Mouse (Mus musculus): ENCODE results near the gene Dyrk2.

The Dyrk2 gene

DNA sequence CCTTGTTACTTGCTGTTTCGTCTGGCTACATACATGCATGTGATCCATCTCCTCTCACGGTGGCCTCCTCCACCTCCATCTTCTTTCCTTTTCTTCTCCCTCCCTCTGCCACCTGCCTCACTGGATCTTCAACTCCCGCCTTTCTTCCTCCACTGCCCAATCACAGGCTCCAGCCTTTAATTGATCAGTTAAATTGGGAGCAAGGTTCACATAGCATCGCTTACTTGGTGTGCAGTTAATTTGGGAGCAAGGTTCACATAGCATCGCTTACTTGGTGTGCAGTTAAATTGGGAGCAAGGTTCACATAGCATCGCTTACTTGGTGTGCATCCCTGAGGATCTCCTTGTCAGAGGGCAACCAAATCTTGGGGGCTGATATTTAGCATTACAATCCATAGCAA is 52.9 kb downstream of the Dyrk2 start:
- TF ChIP-seq GATA4 (IDR thresholded peaks at IDR 0.05; ENCODE audit: insufficient replicate concordance, low read length) = no peak

DNA sequence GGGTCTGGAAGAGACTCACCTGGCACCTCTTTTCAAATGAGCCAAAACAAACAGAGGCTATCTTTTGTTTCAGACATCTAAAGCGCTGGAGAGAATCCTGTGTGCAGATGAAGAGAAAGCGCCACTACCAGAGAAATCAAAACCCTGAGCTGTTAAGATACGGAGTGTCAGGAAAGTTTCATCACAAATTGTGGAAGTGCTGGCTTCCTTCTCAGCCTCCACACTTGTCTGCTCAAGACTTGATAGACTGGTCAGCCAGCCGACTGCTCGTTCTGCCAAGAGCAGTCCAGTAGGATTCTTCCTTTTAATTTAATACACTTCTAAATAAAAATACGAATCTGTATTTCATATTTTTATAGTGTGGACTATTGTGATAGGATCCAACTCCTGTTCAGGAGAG is 58.1 kb downstream of the Dyrk2 start:
- TF ChIP-seq GATA4 (IDR thresholded peaks at IDR 0.05; ENCODE audit: insufficient replicate concordance, low read length) = no peak

DNA sequence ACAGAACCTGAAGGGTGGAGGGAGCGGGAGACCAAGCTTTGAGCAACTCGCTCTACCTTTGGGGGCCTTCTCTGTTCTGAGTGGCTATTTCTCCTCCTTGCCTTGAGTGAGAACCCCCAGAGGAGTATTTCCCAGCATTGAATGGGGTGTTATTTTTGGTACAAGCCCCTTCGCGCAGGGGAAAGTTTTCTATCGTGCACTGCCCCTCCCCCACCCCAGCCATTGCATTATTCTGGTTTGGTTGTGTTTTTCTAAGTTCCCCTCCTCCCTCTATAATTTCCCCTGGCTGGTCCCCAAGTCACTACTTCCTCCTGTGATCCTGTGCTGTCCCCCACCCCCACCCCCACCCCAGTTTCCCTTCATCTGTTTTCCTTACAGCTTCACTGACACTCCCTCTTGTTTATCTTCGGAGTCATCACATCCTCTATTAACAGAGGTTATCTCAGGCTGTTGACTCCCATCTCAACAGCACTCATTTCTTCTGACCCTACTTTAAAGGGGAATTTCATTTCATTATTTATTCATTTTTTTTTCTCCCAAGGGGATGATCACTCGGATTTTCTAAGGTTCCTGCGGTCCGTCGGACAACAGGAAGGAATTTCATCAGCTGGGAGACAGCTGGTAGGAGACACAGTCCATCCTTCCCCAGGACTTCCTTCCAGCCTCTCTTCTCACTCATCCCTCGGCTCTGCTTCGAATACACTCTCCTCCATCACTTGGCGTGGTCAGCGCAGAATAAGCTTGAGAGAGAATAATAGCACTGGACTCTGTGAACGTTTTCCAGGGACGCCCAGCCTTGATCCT is 58.9 kb downstream of the Dyrk2 start:
- no peak for TF ChIP-seq GATA4 (IDR thresholded peaks at IDR 0.05; ENCODE audit: insufficient replicate concordance, low read length)

All from liver, adult (tissue).